Mouse (Mus musculus) natural killer cell, adult 2 months (primary cell): ENCODE data around the gene Serinc4.

Experiments
- DNase-seq, 2 experiments: peaks; one replicate each; pipeline ENCODE4 v3.0.0; 2022; ENCODE audit warnings: low spot score in 2 of 2

The Serinc4 gene

GRCm38 (mm10) chr2:121448136-121448535 is 8.4 kb downstream of the Serinc4 start:
- peak in 1 of 2 experiments; percentile 28 for DNase-seq

- no peak for DNase-seq
These were observed 9.6 kb downstream of the Serinc4 start for GRCm38 (mm10) chr2:121447006-121447405.

GRCm38 (mm10) chr2:121446506-121446905 is 10.1 kb downstream of the Serinc4 start:
- no peak for DNase-seq

DNA sequence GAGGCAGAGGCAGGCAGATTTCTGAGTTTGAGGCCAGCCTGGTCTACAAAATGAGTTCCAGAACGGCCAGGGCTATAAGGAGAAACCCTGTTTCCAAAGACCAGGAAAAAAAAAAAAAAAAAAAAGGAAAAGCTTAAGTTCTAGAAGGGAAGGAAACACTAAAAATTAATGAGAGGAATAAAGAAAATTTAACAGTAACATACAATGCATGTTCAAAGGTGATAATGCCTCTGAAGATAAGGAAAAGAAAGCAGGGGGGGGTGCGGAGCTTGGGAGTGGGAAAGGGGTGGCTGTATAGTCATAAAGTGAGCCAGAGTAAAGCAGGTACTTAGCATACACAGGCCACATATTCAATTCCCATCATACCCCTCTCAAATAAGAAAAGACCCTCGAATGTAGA is 11.5 kb downstream of the Serinc4 start:
- no peak for DNase-seq

- DNase-seq = no peak
These were observed 12.4 kb downstream of the Serinc4 start, which contains the start of gene Ell3 for GRCm38 (mm10) chr2:121444178-121444577. Gene Ell3 (minus strand): TSS chr2:121444278.

- no peak for DNase-seq
These were observed 13.6 kb downstream of the Serinc4 start for GRCm38 (mm10) chr2:121443068-121443349.

DNA sequence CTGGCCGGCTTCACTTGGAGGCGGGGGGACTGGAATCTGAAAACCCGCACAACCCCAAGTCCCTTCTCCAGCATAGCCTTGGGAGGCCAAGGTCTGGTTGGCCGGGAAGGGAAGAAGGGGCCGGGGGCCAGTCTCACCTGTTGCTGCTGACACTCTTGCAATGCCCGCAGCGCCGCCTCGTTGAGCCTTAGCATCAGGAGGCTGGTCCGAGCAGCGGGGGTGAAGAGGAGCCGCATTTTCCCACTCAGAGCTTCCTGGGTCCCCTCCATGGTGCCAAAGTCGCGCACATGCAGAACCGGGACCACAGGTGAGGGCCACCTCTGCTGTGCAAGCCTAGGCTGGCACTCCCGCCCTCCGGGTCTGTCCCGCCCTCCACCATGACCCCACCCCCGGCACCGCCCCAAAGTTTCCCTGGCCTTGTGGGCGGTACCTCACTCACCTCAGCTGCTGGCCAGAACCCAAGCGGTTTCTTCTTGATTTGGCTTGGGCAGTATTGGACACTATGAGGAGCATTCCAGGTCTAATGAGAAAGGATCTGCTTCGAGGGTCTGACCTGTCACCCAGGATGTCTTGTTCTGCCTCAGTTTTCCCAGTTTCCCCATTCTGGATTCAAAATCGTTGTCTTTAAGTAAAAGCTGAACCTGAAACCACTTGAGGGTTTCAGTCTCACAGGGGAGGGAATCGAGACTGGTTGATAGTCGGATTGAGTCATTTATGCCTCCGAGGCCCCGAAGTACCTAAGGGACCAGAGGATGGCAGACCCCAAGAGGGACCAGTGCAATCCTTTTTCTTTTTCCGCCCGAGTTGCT is 14.1 kb downstream of the Serinc4 start:
- DNase-seq = peak; percentile 70 to 74

GRCm38 (mm10) chr2:121441800-121442199 is 14.8 kb downstream of the Serinc4 start:
- DNase-seq = peak in 1 of 2 experiments; percentile 66

- DNase-seq = no peak
These were observed 15.6 kb downstream of the Serinc4 start for GRCm38 (mm10) chr2:121440834-121441605.

DNA sequence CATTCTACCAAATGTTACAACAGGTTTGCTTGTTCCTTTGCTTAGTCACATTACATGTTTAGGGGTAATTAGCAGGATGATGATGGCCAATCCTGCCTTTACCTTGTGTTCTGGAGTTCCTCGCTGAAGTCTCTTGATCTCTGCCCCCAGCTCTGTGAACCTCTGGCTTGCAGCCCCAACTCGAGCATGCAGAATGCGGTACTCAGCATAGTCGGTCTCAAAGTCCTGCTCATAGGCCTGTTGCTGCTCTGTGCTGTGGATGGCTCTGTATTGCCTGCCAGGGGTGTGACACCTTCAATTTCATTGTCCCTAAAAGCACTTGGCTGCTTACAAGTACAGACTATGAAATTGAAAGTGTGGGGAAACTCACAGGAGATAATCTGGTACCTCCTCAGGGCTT is 16.8 kb downstream of the Serinc4 start:
- DNase-seq = no peak

- DNase-seq = no peak
These were observed 21.7 kb downstream of the Serinc4 start for GRCm38 (mm10) chr2:121434854-121435253.

GRCm38 (mm10) chr2:121425890-121426289 is 30.7 kb downstream of the Serinc4 start:
- DNase-seq = no peak

DNA sequence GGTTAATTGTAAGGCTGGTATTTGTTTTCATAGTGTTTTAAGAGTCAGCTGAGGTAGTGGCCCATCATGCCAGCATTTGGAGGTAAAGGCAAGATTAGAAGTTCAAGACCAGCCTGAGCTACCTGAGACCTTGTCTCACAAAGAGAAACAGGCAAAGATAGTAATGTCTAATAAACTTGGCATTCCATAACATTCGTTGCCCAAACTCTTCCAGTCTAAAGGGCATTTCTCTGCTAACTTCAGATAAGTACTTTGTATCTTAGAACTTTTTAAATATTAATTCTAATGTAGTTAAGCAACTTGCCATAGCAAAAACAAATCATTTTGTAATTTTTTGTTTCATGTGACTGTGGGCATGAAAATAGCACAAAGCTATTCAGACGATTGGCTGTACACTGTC is 33.4 kb downstream of the Serinc4 start:
- DNase-seq = no peak

DNA sequence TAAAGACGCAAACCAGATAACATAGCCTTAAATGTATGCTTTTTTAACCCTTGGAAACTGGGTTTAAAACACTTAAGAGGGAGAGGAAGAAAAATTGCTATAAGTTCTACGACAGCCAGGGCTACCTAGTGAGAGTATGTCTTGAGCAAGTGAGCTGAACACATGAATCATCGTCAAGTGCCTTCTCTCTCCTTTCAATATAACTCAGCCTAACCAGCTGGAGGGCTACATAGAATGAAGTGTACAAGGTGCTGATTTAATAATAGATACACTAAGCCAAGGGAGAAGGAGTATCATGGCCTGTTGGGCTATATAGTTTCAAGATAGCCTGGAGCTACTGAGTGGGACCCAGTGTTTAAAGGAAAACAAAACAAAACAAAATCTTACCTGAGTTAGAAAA is 38.1 kb downstream of the Serinc4 start:
- DNase-seq = no peak

DNA sequence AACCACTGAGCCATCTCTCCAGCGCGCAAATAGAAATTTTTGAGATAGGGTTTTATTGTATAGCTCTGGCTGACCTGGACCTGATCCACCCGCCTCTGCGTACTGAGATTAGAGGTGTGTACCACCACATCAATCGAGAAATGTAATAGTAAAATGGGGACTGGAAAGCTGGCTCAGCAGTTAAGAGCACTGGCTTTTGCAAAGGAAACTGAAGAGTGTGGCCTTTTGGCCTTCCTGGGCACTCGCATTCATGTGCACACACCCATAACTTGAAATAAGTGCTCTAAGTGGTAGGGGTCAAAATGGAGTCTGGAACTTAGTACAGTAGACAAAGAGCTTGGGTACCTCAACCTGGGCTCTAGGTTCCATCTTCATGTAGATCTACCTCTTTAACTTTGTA is 40.2 kb downstream of the Serinc4 start:
- DNase-seq = no peak

DNA sequence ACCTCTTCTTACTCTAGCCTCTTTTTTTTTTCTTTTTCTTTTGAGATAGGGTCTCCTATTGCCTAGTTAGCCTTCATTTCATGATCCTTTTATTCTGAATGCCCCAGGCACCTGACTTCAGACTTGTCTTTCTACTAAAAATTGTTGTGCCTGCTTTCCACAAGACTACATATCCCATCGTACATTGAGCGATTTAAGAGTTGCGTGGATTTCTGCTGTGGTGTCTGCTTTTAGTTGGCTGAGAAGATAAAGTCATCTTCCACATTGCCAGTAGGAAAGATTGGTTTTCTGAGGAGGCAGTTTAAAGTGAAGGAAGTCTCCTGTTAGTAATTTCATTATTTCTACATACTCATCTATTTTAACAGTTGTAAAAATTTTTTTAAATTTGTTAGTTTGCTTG is 41.0 kb downstream of the Serinc4 start:
- DNase-seq = no peak

DNA sequence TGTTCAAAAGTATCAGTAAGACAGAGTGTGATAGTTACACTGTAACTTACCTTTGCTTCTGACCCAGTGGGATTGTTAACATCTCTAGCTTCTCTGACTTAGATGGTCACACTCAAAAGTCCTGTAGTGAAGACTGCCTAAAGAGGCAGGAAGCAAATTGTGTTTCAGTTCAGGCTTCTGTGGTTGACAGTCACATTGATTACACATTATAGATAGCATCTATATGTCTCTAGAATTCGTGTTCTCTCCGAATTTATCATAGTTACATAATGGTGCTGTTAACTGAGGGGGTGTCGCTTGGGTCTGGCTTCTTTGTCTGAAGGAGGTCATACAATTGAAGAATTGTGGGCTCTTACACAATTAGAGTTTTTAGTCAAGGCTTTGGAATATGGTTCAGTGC is 41.5 kb downstream of the Serinc4 start:
- no peak for DNase-seq

- peak; percentile 43 to 50 for DNase-seq
These were observed 42.4 kb downstream of the Serinc4 start for GRCm38 (mm10) chr2:121414139-121414685.

DNA sequence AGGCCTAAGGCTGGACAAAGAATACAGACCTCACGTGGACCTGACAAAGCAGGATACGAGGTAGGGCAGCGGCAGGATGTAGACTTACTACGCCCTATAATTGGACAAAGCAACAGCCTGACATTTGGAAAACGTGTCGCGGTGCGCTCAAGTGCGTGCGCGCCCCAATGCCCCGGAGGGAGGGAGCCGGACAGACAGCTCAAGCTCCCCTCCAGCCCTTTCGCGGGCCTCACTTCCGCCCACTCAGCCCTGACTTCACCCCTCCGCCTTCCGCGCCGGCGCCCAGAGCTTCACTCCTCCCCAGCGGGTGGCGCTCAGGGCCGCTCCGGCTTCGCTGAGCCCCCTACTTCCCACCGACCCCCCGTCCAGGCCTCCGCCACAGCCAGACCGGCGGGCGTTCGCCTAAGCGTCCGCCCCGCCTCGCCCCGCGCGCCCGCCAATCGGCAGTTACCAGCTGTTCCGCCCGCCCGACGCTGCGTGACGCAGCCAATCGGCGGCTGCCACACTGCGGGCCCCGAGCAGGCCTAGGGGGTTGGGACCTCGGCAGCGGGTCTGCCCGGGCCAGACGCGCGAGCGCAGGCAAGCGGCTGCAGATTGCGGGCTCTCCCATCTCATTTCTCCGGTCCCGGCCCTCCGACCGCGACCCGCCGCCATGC is 43.1 kb downstream of the Serinc4 start, which contains the start of the genes Pdia3 and Catsper2:
Gene Pdia3 (plus strand): TSS at position 389 of the 656 bp plus-strand sequence.
Gene Catsper2 (minus strand): TSS at position 406 of the 656 bp plus-strand sequence.
- DNase-seq = peak; percentile 91 to 92

GRCm38 (mm10) chr2:121412843-121413386 is 43.7 kb downstream of the Serinc4 start:
- DNase-seq = no peak

DNA sequence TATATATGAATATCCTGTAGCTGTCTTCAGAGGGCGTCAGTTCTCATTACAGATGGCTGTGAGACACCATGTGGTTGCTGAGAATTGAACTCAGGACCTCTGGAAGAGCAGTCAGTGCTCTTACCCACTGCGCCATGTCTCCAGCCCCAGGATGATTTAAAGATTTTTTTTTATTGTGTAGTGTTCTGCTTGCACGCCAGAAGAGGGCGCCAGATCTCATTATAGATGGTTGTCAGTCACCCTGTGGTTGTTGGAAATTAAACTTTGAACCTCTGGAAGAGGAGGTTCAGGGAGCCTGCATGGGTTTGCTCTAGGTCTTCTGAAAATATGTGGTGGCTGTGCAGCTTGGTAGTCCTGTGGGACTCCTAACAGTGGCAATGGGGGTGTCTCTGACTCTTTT is 48.4 kb downstream of the Serinc4 start:
- peak; percentile 41 to 71 for DNase-seq

DNA sequence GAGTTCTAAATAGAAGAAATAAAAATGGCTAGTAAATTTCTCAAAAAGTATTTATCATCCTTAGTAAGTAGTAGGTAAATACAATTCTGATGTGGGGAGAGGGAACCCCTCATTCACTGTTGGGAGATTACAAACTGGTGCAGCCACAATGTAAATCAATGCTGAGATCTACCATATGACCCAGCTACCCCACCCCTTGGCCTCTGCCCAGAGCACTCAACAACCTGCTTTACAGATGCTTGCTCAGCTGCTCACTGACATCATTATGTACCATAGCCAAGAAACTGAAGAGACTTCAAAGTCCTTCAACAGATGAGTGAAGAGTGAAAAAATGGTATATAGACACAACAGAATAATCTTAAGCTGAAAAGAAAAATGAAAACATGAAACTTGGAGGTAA is 53.3 kb downstream of the Serinc4 start:
- DNase-seq = no peak
